ENCODE assay signal across 9 mouse cellular contexts in genomic region chr6:55443927-55444688, GRCm38 (mm10). TPM values are rescaled to one million over a fixed set of nuclear protein-coding genes. Genes with fewer than 3 reads are reported as not detected.
DNase-seq lines count a peak whose midpoint lies in the region; ATAC-seq and TF ChIP-seq lines count a peak whose summit lies in the region.
"Had no signal": no experiment of that assay in that cellular context is flagged by ENCODE, and none has a peak within 500 bp of the region (broad histone marks: within the 10 kb centered on the region; RNA-seq: fewer than 3 reads in every experiment).

No protein-coding gene starts in this region.

- WGBS in intestine, embryonic 15.5 days: 21% methylated on average over 2 of the region's 2 CpGs
- WGBS in intestine, postnatal 0 days: 19% methylated on average over 2 of the region's 2 CpGs
- WGBS in forebrain, embryonic 16.5 days: 4% methylated on average over 2 of the region's 2 CpGs
- WGBS in limb, embryonic 13.5 days: 27% methylated on average over 2 of the region's 2 CpGs

- no peak overlapping the region for H3K4me3 ChIP-seq in intestine, embryonic 15.5 days (replicated peaks)
- no peak overlapping the region for H3K4me3 ChIP-seq in intestine, postnatal 0 days (ENCODE audit: low read depth, low read length)
- no peak overlapping the region for H3K4me3 ChIP-seq in forebrain, embryonic 16.5 days (replicated peaks; ENCODE audit: low read length)
- no peak overlapping the region for H3K4me3 ChIP-seq in limb, embryonic 13.5 days

- peak; percentile 41; the same call in 1 of the 2 replicates for ATAC-seq in intestine, embryonic 15.5 days
- ATAC-seq in intestine, postnatal 0 days: no peak
- peak; percentile 93 for ATAC-seq in forebrain, embryonic 16.5 days
- ATAC-seq in limb, embryonic 13.5 days (ENCODE audit: low FRiP score, low read depth): peak; percentile 82; the same call in 1 of the 2 replicates
- ATAC-seq: inflammation-experienced regulatory T-cells, adult 6 months had no signal

- peaks cover 1% of the 10 kb centered on the region for H3K27me3 ChIP-seq in intestine, embryonic 15.5 days (replicated peaks)
- 0 out of 2 replicates have a peak, but pooled peaks cover 2% of the 10 kb centered on the region for H3K27me3 ChIP-seq in intestine, postnatal 0 days (replicated peaks; ENCODE audit: control insufficient read depth, insufficient read depth, low read length)
- H3K27me3 ChIP-seq in forebrain, embryonic 16.5 days (replicated peaks; ENCODE audit: control insufficient read depth, insufficient read depth, low read length): no peaks in the 10 kb centered on the region
- H3K27me3 ChIP-seq in limb, embryonic 13.5 days: peaks cover 11% of the 10 kb centered on the region; the same call in 1 of the 2 replicates

- H3K4me1 ChIP-seq in intestine, embryonic 15.5 days (replicated peaks): no peaks in the 10 kb centered on the region
- no peaks in the 10 kb centered on the region for H3K4me1 ChIP-seq in intestine, postnatal 0 days (replicated peaks; ENCODE audit: control insufficient read depth, insufficient read depth, low read length)
- peaks cover 17% of the 10 kb centered on the region for H3K4me1 ChIP-seq in forebrain, embryonic 16.5 days (replicated peaks; ENCODE audit: control insufficient read depth, insufficient read depth, low read length)
- peaks cover 3% of the 10 kb centered on the region; the same call in 1 of the 2 replicates for H3K4me1 ChIP-seq in limb, embryonic 13.5 days

- H3K9ac ChIP-seq in intestine, embryonic 15.5 days: no peak overlapping the region
- H3K9ac ChIP-seq in intestine, postnatal 0 days (ENCODE audit: low read depth, low read length): no peak overlapping the region
- H3K9ac ChIP-seq in forebrain, embryonic 16.5 days (replicated peaks; ENCODE audit: low read depth, low read length): no peak overlapping the region
- H3K9ac ChIP-seq in limb, embryonic 13.5 days: no peak overlapping the region

- H3K9me3 ChIP-seq in intestine, embryonic 15.5 days: no peaks in the 10 kb centered on the region
- no peaks in the 10 kb centered on the region for H3K9me3 ChIP-seq in intestine, postnatal 0 days (ENCODE audit: control insufficient read depth)
- H3K9me3 ChIP-seq in forebrain, embryonic 16.5 days (ENCODE audit: control insufficient read depth, low read length): no peaks in the 10 kb centered on the region
- H3K9me3 ChIP-seq in limb, embryonic 13.5 days: no peaks in the 10 kb centered on the region

- H3K36me3 ChIP-seq in intestine, embryonic 15.5 days: no peaks in the 10 kb centered on the region
- no peaks in the 10 kb centered on the region for H3K36me3 ChIP-seq in intestine, postnatal 0 days (ENCODE audit: control insufficient read depth, insufficient read depth)
- no peaks in the 10 kb centered on the region for H3K36me3 ChIP-seq in forebrain, embryonic 16.5 days (ENCODE audit: control insufficient read depth, insufficient read depth)
- no peaks in the 10 kb centered on the region for H3K36me3 ChIP-seq in limb, embryonic 13.5 days

- TF ChIP-seq CTCF in intestine, postnatal 0 days (IDR thresholded peaks at IDR 0.05; ENCODE audit: low read depth): no peak

- H3K4me2 ChIP-seq in intestine, embryonic 15.5 days (replicated peaks): no peak overlapping the region
- H3K4me2 ChIP-seq in intestine, postnatal 0 days (replicated peaks; ENCODE audit: low read depth): no peak overlapping the region
- no peak overlapping the region for H3K4me2 ChIP-seq in forebrain, embryonic 16.5 days (ENCODE audit: low read length)
- H3K4me2 ChIP-seq in limb, embryonic 13.5 days (replicated peaks): no peak overlapping the region

- peak; percentile 64 for DNase-seq in right cerebral cortex, postnatal 4 days
- no peak for DNase-seq in spleen, adult 18-20 months
- DNase-seq in lung, postnatal 14 days: no peak
- no peak for DNase-seq in adrenal gland, postnatal 4 days (ENCODE audit: low spot score in 2 of 2)

- 0 out of 2 replicates have a peak overlapping the region, but pooled peaks have one; percentile 4 for H3K27ac ChIP-seq in intestine, embryonic 15.5 days
- no peak overlapping the region for H3K27ac ChIP-seq in intestine, postnatal 0 days (ENCODE audit: low read depth, low read length)
- peak overlapping the region; percentile 46 for H3K27ac ChIP-seq in forebrain, embryonic 16.5 days (ENCODE audit: low read length)
- H3K27ac ChIP-seq in limb, embryonic 13.5 days: no peak overlapping the region

RNA-seq across cellular contexts. Expression of gene Adcyap1r1, which starts 7.7 kb away (rescaled TPM):
- polyA plus RNA-seq in intestine, embryonic 15.5 days (2015; fragmentation: Nextera tagmentation; extraction: Ambion mirVana): 5.2 and 5.4 TPM in 2 replicates
- polyA plus RNA-seq in intestine, postnatal 0 days (2015; fragmentation: Nextera tagmentation; extraction: Ambion mirVana): 2.6 and 2.7 TPM in 2 replicates
- polyA plus RNA-seq in forebrain, embryonic 16.5 days (2015; fragmentation: Nextera tagmentation; extraction: Ambion mirVana): 33.8 and 37.9 TPM in 2 replicates
- polyA plus RNA-seq in limb, embryonic 13.5 days (2015; fragmentation: Nextera tagmentation; extraction: Ambion mirVana): 1.4 TPM in 2 replicates
- total RNA-seq in adrenal gland, postnatal 4 days (2021): 10 to 100 TPM; 53.2 to 54.9 TPM
- polyA plus RNA-seq: inflammation-experienced regulatory T-cells, adult 6 months had no signal

Comparison
In these comparisons a context has a peak if more than half of its experiments do, and no peak if none do; other contexts are left out.
1. H3K27ac ChIP-seq: peak in intestine, embryonic 15.5 days (single experiment) and forebrain, embryonic 16.5 days (single experiment); none in intestine, postnatal 0 days (single experiment) and limb, embryonic 13.5 days (single experiment).